Mouse (Mus musculus) mammary gland, adult 2 months (tissue): ENCODE results near the gene Iqck. TPM values are rescaled to one million over a fixed set of nuclear protein-coding genes. Genes with fewer than 3 reads are reported as not detected.

ENCODE experiments used
- polyA plus RNA-seq: library from polyadenylated mRNA; depleted of rRNA; stranded (reverse); fragments of >200 nt; gene quantifications from 2 replicates; pipeline ENCODE4 v1.2.3, GENCODE M21; 2012; ENCODE audit warnings: low replicate concordance; rRNA removed

The Iqck gene
- 1.8 and 2.4 TPM in 2 replicates for polyA plus RNA-seq

DNA sequence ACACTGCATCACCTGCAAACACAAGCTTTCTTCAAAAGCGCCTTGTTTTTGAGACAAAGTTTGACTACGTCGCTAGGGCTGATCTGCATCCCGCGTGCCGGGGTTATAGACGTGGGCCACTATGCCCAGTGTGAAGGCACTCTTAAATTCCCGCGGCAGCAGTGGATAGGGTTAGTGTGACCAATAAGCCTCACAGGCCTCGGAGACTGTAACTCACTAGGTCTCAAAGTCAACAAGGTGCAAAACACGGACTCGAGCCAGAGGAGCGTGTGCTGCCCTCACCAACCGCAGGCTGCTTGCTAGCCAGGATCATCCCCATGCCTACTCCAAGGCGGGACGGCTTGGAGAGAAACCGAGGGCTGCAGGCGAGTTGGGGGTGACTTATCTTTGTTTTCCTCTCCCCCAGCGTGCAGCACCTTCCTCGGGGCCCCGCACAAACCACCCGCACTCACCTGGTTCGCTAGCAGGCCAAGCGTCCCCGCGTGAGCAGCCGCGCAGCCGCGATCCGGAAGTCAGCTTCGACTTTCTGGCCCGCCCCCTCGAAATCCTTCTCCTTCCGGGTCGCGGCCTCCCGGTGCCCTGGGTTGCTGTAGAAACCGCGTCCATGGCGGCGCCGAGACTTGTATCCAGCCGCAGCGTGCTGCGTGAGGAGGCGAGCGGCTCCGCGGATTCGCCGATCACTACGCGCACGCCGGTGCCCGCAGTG lies at the start of gene Iqck:
Iqck (plus strand) TSS at position 582 of the 706 bp plus-strand sequence.

DNA sequence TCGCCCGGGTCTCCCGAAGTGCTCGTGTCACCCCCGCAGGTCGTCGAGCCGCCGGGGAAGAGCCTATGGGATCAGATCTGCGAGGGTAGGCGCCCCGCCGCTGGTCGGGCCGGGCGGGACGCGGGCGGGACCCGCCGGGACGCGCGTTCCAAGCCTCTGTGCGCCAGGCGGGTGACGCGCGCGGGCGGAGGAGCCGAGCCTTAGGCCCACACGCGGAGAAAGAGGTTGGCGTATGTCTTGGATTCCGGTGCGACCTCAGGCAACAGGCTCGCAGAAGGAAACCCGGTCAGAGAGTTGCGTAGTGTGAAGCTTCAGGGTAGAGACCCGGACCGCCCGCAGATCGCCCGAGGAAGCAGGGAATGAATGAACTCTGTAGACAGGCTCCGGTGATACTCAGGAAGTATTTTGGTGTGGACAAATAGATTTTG lies 339 bp downstream of the Iqck start, which contains the start of gene Knop1:
Knop1 (minus strand) TSS at position 378 of the 428 bp plus-strand sequence.

DNA sequence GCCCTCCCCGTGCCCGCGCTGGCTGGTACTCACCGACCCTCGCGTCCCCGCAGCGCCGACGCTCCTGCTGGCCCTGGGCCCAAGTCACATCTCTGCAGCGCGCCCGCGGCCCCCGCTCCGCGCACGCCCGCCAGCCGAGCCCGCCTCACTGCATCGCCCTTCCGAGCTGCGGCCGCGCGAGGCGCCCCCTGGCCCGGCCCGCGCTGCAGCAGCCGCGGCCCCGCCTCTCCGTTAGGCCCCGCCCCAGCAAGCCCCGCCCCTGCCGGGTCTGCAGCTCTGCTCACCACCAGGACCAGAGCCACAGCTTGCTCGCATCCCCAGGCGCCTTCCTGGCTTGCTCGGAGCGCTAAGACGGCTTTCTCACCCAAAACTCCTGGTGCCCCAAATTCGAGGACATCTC lies 139.5 kb downstream of the Iqck start, which contains the start of gene Gprc5b:
Gprc5b (minus strand) TSS at position 205 of the 400 bp plus-strand sequence.

Other genes with a start within 250 kb of the Iqck start
- gene Gde1, start 150.0 kb upstream of the Iqck start, polyA plus RNA-seq, result 118 and 616 TPM in 2 replicates
- 1.4 and 2.5 TPM in 2 replicates for gene Ccp110, start 143.2 kb upstream of the Iqck start, polyA plus RNA-seq
- 33.4 and 40.4 TPM in 2 replicates for gene Vps35l, start 115.5 kb upstream of the Iqck start, polyA plus RNA-seq
- 5.0 and 14.4 TPM in 2 replicates for gene Knop1, start 502 bp downstream of the Iqck start, polyA plus RNA-seq
- gene Gprc5b, start 139.5 kb downstream of the Iqck start, polyA plus RNA-seq, result 109 and 114 TPM in 2 replicates